Comparison of ENCODE assay signal across 15 mouse cellular contexts in the genomic region with DNA sequence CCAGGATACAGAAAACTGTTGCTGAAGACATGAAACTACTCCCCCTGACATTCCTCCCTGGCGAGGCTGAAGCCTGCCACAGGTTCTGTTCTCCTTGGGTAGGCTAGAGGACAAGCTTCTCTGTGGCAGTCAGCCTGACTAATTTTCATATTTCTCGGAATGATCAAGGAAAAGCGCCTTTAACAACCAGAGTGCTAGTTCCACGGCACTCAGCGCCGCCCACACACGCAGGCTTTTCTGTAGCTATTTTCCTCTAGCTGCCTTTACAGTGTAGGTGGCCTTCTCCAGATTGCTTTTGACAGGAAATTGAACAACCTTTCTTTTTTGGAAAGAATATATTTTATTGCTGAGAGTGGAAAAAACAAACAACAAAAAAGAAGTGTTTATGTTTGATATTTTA.
DNase-seq lines count a peak whose midpoint lies in the region; ATAC-seq and TF ChIP-seq lines count a peak whose summit lies in the region.
"Had no signal": no experiment of that assay in that cellular context is flagged by ENCODE, and none has a peak within 500 bp of the region (broad histone marks: within the 10 kb centered on the region; RNA-seq: fewer than 3 reads in every experiment).

No protein-coding gene starts in this region.

- intact Hi-C loops in heart, postnatal 36 days (cut with DNase I): no loop called here
- intact Hi-C loops in left cerebral cortex, postnatal 25 days (cut with DNase I): no loop called here

- no peak overlapping the region for H3K4me3 ChIP-seq in heart, embryonic 16.5 days (ENCODE audit: low read length)
- H3K4me3 ChIP-seq in MEL (ENCODE audit: control insufficient read depth in 1 of 2, insufficient read depth in 1 of 2, low read depth in 2 of 2, low read length in 2 of 2): no peak overlapping the region
- no peak overlapping the region for H3K4me3 ChIP-seq in forebrain, embryonic 12.5 days (replicated peaks)
- H3K4me3 ChIP-seq: erythroblast, embryonic 14.5 days; hindbrain, embryonic 15.5 days; midbrain, embryonic 12.5 days had no signal

- no peak for TF ChIP-seq CTCF in MEL (IDR thresholded peaks at IDR 0.05 in 2 of 3, conservative IDR thresholded peaks at IDR 0.05 in 1 of 3; ENCODE audit: control insufficient read depth in 1 of 3, insufficient read depth in 1 of 3, low read depth in 2 of 3, low read length in 3 of 3, poor library complexity in 1 of 3, severe bottlenecking in 1 of 3)

- peaks cover 39% of the 10 kb centered on the region for H3K79me2 ChIP-seq in MEL (ENCODE audit: control insufficient read depth, insufficient read depth, low read length, poor library complexity)

- DNase-seq in heart, postnatal 36 days: no peak
- no peak for DNase-seq in MEL (ENCODE audit: low read depth, low spot score)
- peak; percentile 76 for DNase-seq in layer of hippocampus, adult 11-12 months (ENCODE audit: low spot score)
- DNase-seq in left cerebral cortex, postnatal 25 days (ENCODE audit: low spot score in 2 of 2): peak; percentile 80 to 95
- no peak for DNase-seq in cerebellum, postnatal 14 days
- DNase-seq in embryo, embryonic 10 days (ENCODE audit: low spot score): no peak
- DNase-seq: B cell, adult 2 months; cerebellum, adult 9-11 months; heart, adult 18-20 months; thymus, postnatal 25 days had no signal

- WGBS in heart, embryonic 16.5 days: 50% methylated on average over 7 of the region's 7 CpGs
- 84% methylated on average over 7 of the region's 7 CpGs for WGBS in forebrain, embryonic 12.5 days

- TF ChIP-seq EP300 in MEL (IDR thresholded peaks at IDR 0.05; ENCODE audit: low read depth in 1 of 2, low read length in 2 of 2): no peak

- H3K27ac ChIP-seq in heart, embryonic 16.5 days (ENCODE audit: low read length): peak overlapping the region; percentile 17; the same call in 1 of the 2 replicates
- H3K27ac ChIP-seq in MEL (ENCODE audit: control insufficient read depth, low read depth, low read length): peak overlapping the region; percentile 79
- no peak overlapping the region for H3K27ac ChIP-seq in forebrain, embryonic 12.5 days
- H3K27ac ChIP-seq: hindbrain, embryonic 15.5 days; midbrain, embryonic 12.5 days had no signal

- no peak for TF ChIP-seq RAD21 in MEL (IDR thresholded peaks at IDR 0.05; ENCODE audit: low read depth, low read length)

- no peak overlapping the region for H3K4me2 ChIP-seq in heart, embryonic 16.5 days (ENCODE audit: low read depth, low read length)
- H3K4me2 ChIP-seq in forebrain, embryonic 12.5 days: no peak overlapping the region
- H3K4me2 ChIP-seq: hindbrain, embryonic 15.5 days; midbrain, embryonic 12.5 days had no signal

- H3K36me3 ChIP-seq in heart, embryonic 16.5 days (ENCODE audit: control insufficient read depth, insufficient read depth): no peaks in the 10 kb centered on the region
- peaks cover 4 to 62% of the 10 kb centered on the region in 2 experiments for H3K36me3 ChIP-seq in MEL (ENCODE audit: control insufficient read depth in 1 of 2, insufficient read depth in 2 of 2, low read length in 2 of 2)
- peaks cover 7% of the 10 kb centered on the region for H3K36me3 ChIP-seq in forebrain, embryonic 12.5 days (replicated peaks)
- H3K36me3 ChIP-seq: hindbrain, embryonic 15.5 days; midbrain, embryonic 12.5 days had no signal

- no peak overlapping the region for H3K9ac ChIP-seq in heart, embryonic 16.5 days (ENCODE audit: low read length)
- 0 out of 2 replicates have a peak overlapping the region, but pooled peaks have one; percentile 27 for H3K9ac ChIP-seq in MEL (ENCODE audit: control insufficient read depth, low read depth, low read length, poor library complexity, severe bottlenecking)
- H3K9ac ChIP-seq in forebrain, embryonic 12.5 days: no peak overlapping the region
- H3K9ac ChIP-seq: hindbrain, embryonic 15.5 days; midbrain, embryonic 12.5 days had no signal

- no peaks in the 10 kb centered on the region for H3K27me3 ChIP-seq in heart, embryonic 16.5 days (ENCODE audit: control insufficient read depth, insufficient read depth, low read length)
- H3K27me3 ChIP-seq in MEL (ENCODE audit: control insufficient read depth in 1 of 2, insufficient read depth in 2 of 2, low read length in 2 of 2): no peaks in the 10 kb centered on the region
- no peaks in the 10 kb centered on the region for H3K27me3 ChIP-seq in forebrain, embryonic 12.5 days
- H3K27me3 ChIP-seq: hindbrain, embryonic 15.5 days; midbrain, embryonic 12.5 days had no signal

- no peak for TF ChIP-seq POLR2A in MEL (IDR thresholded peaks at IDR 0.05; ENCODE audit: control insufficient read depth in 1 of 2, insufficient read depth in 1 of 2, low read depth in 1 of 2, low read length in 2 of 2, poor library complexity in 1 of 2)

- peaks cover 42% of the 10 kb centered on the region for H3K4me1 ChIP-seq in heart, embryonic 16.5 days (ENCODE audit: control insufficient read depth, insufficient read depth, low read length)
- H3K4me1 ChIP-seq in MEL (ENCODE audit: control insufficient read depth in 1 of 2, insufficient read depth in 2 of 2, low read length in 2 of 2): peaks cover 44 to 55% of the 10 kb centered on the region in 2 experiments
- H3K4me1 ChIP-seq in forebrain, embryonic 12.5 days: peaks cover 27% of the 10 kb centered on the region
- H3K4me1 ChIP-seq: hindbrain, embryonic 15.5 days had no signal

- ATAC-seq in heart, embryonic 16.5 days (replicated peaks; ENCODE audit: extremely low read depth, insufficient read depth, low FRiP score): no peak
- no peak for ATAC-seq in forebrain, embryonic 12.5 days (ENCODE audit: low FRiP score)

- no peaks in the 10 kb centered on the region for H3K9me3 ChIP-seq in heart, embryonic 16.5 days (replicated peaks; ENCODE audit: control insufficient read depth, low read length)
- no peaks in the 10 kb centered on the region for H3K9me3 ChIP-seq in MEL (replicated peaks; ENCODE audit: insufficient read depth, low read length)
- no peaks in the 10 kb centered on the region for H3K9me3 ChIP-seq in forebrain, embryonic 12.5 days
- H3K9me3 ChIP-seq: hindbrain, embryonic 15.5 days; midbrain, embryonic 12.5 days had no signal

TF ChIP-seq in MEL, 35 proteins besides CTCF, POLR2A, EP300 and RAD21:
- TF ChIP-seq E2F4 (IDR thresholded peaks at IDR 0.05; ENCODE audit: borderline replicate concordance, low read depth, low read length): no peak
- no peak for TF ChIP-seq CHD2 (IDR thresholded peaks at IDR 0.05; ENCODE audit: low read length)
- TF ChIP-seq USF2 (IDR thresholded peaks at IDR 0.05; ENCODE audit: borderline replicate concordance in 1 of 2, insufficient read depth in 1 of 2, low read depth in 1 of 2, low read length in 2 of 2): no peak
- TF ChIP-seq MXI1 (IDR thresholded peaks at IDR 0.05; ENCODE audit: low read depth, low read length): no peak
- TF ChIP-seq TCF12 (IDR thresholded peaks at IDR 0.05; ENCODE audit: low read depth, low read length): no peak
- no peak for TF ChIP-seq MAX (IDR thresholded peaks at IDR 0.05; ENCODE audit: low read length)
- TF ChIP-seq MAFK (IDR thresholded peaks at IDR 0.05; ENCODE audit: borderline replicate concordance, low read depth, low read length): no peak
- no peak for TF ChIP-seq USF1 (IDR thresholded peaks at IDR 0.05; ENCODE audit: low read depth, low read length)
- TF ChIP-seq POLR2AphosphoS5 (IDR thresholded peaks at IDR 0.05; ENCODE audit: borderline replicate concordance, low read depth, low read length): no peak

Comparison
In these comparisons a context has a peak if more than half of its experiments do, and no peak if none do; other contexts are left out.
1. DNase-seq: peak in layer of hippocampus, adult 11-12 months (single experiment) and left cerebral cortex, postnatal 25 days (2 of 2); none in heart, postnatal 36 days (0 of 2), MEL (single experiment), cerebellum, postnatal 14 days (0 of 2) and embryo, embryonic 10 days (single experiment).